Mouse (Mus musculus): ENCODE measurements at regions not wholly inside any gene's neighbourhood (a gene's known extent, or its start where the extent isn't known, plus 50 kb on each side); places are given as distances from the start of the nearest gene placed in this dataset.

DNA sequence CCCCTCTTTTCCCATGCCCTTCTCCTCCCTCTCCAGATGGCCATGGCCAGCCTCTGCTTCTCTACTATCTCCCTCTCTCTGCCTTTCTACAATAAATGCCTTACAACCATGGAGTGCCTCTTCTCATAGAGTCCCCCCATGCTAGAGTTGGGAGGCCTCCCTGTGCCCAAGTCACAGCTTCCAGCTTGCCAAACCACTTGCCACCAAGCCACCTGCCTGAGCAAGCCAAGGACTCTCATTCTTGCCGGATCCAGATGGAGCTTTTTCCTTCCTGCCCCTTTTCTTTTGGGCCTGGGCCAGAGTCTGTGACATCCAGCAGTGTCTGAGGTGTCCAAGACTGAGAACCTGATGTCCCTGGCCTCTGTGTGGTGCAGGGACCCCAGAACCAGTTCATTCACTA, 367.4 kb upstream of the Arhgap42 start:
- Histone ChIP-seq H3K4me2 (replicated peaks) (no peak overlapping the region), H3K36me3 (no peaks in the 10 kb centered on the region), H3K4me3 (replicated peaks) (no peak overlapping the region), H3K27ac (no peak overlapping the region), H3K27me3 (replicated peaks) (no peaks in the 10 kb centered on the region), H3K9ac (no peak overlapping the region), H3K9me3 (no peaks in the 10 kb centered on the region), H3K4me1 (replicated peaks) (no peaks in the 10 kb centered on the region)
- WGBS = 77% methylated on average over 1 of the region's 1 CpGs
- no peak for ATAC-seq

DNA sequence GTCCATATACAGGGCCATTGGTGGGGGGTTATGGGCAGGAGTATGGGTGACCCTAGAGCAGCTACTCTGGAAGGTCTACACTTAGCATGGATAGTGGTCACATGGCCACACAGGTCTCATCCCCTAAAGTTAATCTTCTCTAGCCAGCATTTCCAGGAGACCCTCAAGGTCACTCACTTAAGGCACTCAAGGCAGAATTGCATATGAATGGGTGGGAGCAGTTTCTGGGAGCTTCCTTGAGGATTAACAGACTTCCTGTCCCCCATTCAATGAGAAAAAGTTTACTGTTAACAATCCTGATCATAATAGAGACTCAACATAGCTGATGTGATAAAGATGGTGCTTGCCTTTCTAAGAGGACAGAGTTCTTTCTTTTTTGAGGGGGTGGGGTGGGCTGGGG, 352.4 kb upstream of the Arhgap42 start:
- Histone ChIP-seq H3K36me3 (no peaks in the 10 kb centered on the region), H3K9me3 (no peaks in the 10 kb centered on the region), H3K27ac (no peak overlapping the region), H3K4me3 (replicated peaks) (no peak overlapping the region), H3K4me2 (replicated peaks) (no peak overlapping the region), H3K4me1 (replicated peaks) (no peaks in the 10 kb centered on the region), H3K9ac (no peak overlapping the region), H3K27me3 (replicated peaks) (no peaks in the 10 kb centered on the region)
- no peak for ATAC-seq

GRCm38 (mm10) chr9:9583011-9583605, 344.2 kb upstream of the Arhgap42 start:
- H3K4me2 ChIP-seq (replicated peaks) = no peak overlapping the region
- no peaks in the 10 kb centered on the region for H3K36me3 ChIP-seq
- H3K4me3 ChIP-seq (replicated peaks) = no peak overlapping the region
- no peak overlapping the region for H3K27ac ChIP-seq
- 82% methylated on average over 2 of the region's 2 CpGs for WGBS
- H3K9ac ChIP-seq = no peak overlapping the region
- H3K27me3 ChIP-seq (replicated peaks) = no peaks in the 10 kb centered on the region
- no peaks in the 10 kb centered on the region for H3K4me1 ChIP-seq (replicated peaks)
- no peak for ATAC-seq
- H3K9me3 ChIP-seq = no peaks in the 10 kb centered on the region

DNA sequence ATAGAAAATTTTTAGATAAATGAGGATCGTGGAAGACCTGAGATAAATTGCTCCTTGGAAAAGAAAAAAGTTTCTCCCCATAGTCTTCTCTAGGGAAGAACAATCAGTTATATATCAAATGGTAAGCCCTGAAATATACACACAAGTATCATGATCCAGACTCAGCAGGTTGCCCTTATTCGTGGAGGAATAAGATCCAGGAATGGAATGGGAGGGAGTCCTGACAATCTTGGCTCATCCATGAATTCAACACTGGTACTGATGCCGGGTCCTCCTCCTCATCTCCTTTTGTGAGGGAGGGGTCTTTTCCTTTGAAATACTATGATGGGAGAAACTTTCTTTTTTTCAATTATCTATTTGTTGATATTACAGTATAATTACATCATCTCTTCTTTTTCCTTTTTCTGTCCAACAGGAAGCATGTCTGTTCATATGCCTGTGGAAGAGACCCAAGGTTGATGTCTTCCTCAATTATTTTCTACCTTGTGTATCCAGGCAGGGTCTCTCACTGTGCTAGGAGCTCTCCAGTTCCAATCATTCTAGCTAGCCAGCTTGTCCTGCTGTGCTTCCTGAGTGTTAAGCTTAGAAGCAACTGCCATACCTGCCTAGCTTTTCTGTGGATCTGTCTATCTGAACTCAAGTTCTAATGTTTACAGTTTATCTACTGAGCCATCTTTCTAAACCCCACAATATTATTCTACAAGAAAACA, 343.6 kb upstream of the Arhgap42 start:
- no peaks in the 10 kb centered on the region for H3K27me3 ChIP-seq (replicated peaks)
- H3K4me2 ChIP-seq (replicated peaks) = no peak overlapping the region
- no peaks in the 10 kb centered on the region for H3K9me3 ChIP-seq
- no peak overlapping the region for H3K27ac ChIP-seq
- H3K4me3 ChIP-seq (replicated peaks) = no peak overlapping the region
- 85% methylated on average over 3 of the region's 3 CpGs for WGBS
- H3K36me3 ChIP-seq = no peaks in the 10 kb centered on the region
- H3K9ac ChIP-seq = no peak overlapping the region
- no peaks in the 10 kb centered on the region for H3K4me1 ChIP-seq (replicated peaks)
- ATAC-seq = no peak

DNA sequence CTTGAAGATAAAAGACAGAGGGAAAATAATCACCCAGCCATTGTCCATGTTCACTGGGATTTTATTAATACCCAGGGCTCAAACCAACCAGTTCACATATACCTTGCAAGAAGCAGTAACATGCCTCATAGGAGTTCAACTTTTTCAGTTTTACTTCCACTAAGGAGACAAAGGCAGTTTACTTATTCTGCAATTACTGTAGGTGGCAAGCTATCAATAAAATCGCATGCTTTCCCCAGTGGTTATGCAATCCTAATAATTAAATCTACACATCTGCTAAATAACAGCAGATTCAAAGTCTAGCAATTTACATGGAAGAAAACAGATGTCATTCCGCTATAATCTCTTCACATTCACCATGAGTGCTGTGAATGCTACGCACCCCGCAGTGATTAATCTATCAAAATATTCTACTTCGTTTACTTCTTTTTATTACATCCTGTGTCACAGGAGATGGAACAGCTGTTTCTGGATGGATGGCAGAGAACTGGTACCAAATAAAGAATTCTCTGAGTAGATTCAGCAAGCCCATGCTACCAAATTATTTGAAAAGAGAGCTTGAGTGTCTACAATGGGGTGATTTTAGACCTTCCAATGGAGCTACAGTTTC, 329.2 kb upstream of the Arhgap42 start:
- ATAC-seq = no peak
- WGBS = 57% methylated on average over 5 of the region's 5 CpGs
- no peak overlapping the region for H3K4me2 ChIP-seq (replicated peaks)

GRCm38 (mm10) chr9:9564551-9564950, 325.6 kb upstream of the Arhgap42 start:
- Histone ChIP-seq H3K27ac (no peak overlapping the region), H3K27me3 (replicated peaks) (no peaks in the 10 kb centered on the region), H3K9me3 (no peaks in the 10 kb centered on the region), H3K4me2 (replicated peaks) (no peak overlapping the region), H3K4me3 (replicated peaks) (no peak overlapping the region), H3K9ac (no peak overlapping the region), H3K4me1 (replicated peaks) (no peaks in the 10 kb centered on the region), H3K36me3 (no peaks in the 10 kb centered on the region)
- no peak for ATAC-seq

More for the DNA sequence above, 329.2 kb upstream of the Arhgap42 start:
- H3K27me3 ChIP-seq (replicated peaks) = no peaks in the 10 kb centered on the region
- no peak overlapping the region for H3K27ac ChIP-seq
- no peak overlapping the region for H3K4me3 ChIP-seq (replicated peaks)
- H3K9me3 ChIP-seq = no peaks in the 10 kb centered on the region
- no peaks in the 10 kb centered on the region for H3K36me3 ChIP-seq
- no peaks in the 10 kb centered on the region for H3K4me1 ChIP-seq (replicated peaks)
- H3K9ac ChIP-seq = no peak overlapping the region

DNA sequence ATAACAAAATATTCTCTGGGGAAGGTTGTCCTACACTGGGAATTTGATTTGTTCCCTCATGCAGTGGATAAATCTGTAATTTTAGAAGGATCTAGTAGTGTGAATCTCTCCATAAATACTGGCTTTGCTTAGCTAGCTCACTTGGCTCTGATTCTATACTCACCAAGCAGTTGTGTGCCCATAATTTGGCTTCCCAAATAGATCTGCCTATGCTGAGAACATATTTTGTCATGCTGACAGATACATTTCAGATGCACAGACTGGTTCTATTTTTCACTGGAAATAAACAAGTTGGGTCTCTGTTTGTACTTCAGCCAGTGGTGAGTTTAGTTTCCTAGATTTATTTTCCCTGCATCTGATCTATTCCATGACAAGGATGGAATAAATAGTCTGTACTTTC, 309.8 kb upstream of the Arhgap42 start:
- no peak for ATAC-seq

DNA sequence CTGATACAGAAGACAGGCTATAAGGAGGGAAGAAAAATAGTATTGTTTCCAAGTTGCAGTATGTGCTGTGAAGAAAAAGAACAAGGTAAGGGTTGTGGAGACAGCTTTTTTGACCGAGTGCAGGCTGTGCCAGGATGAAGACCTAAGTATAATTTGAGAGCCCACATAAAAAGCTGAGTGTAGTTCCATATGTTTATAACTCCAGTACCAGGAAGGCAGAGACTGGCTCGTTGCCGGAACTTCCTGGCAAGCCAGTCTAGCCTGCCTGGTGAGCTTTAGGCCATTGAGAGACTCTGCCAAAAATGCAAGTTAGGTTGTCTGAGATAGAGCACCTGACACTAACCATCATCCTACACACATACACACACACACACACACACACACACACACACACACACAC, 308.7 kb upstream of the Arhgap42 start:
- H3K27ac ChIP-seq = no peak overlapping the region
- H3K4me2 ChIP-seq (replicated peaks) = no peak overlapping the region
- ATAC-seq = no peak
- WGBS = 72% methylated on average over 3 of the region's 3 CpGs
- no peaks in the 10 kb centered on the region for H3K36me3 ChIP-seq
- no peak overlapping the region for H3K9ac ChIP-seq
- H3K27me3 ChIP-seq (replicated peaks) = no peaks in the 10 kb centered on the region
- no peak overlapping the region for H3K4me3 ChIP-seq (replicated peaks)
- H3K9me3 ChIP-seq = no peaks in the 10 kb centered on the region
- H3K4me1 ChIP-seq (replicated peaks) = no peaks in the 10 kb centered on the region

More for the DNA sequence above, 309.8 kb upstream of the Arhgap42 start:
- no peaks in the 10 kb centered on the region for H3K4me1 ChIP-seq (replicated peaks)
- no peaks in the 10 kb centered on the region for H3K36me3 ChIP-seq
- H3K27me3 ChIP-seq (replicated peaks) = no peaks in the 10 kb centered on the region
- H3K9me3 ChIP-seq = no peaks in the 10 kb centered on the region
- no peak overlapping the region for H3K27ac ChIP-seq
- no peak overlapping the region for H3K9ac ChIP-seq
- H3K4me2 ChIP-seq (replicated peaks) = no peak overlapping the region
- H3K4me3 ChIP-seq (replicated peaks) = no peak overlapping the region

- Histone ChIP-seq H3K4me3 (replicated peaks) (no peak overlapping the region), H3K4me2 (replicated peaks) (no peak overlapping the region), H3K4me1 (replicated peaks) (no peaks in the 10 kb centered on the region), H3K9ac (no peak overlapping the region), H3K36me3 (no peaks in the 10 kb centered on the region), H3K27ac (no peak overlapping the region), H3K9me3 (no peaks in the 10 kb centered on the region), H3K27me3 (replicated peaks) (no peaks in the 10 kb centered on the region)
- ATAC-seq = no peak
- 91% methylated on average over 2 of the region's 2 CpGs for WGBS
Observed at GRCm38 (mm10) chr9:9547121-9547520, 308.2 kb upstream of the Arhgap42 start.

- 84% methylated on average over 2 of the region's 2 CpGs for WGBS
- no peak for ATAC-seq
Observed at GRCm38 (mm10) chr9:9500345-9500744, 261.4 kb upstream of the Arhgap42 start.

GRCm38 (mm10) chr9:9493594-9494182, 254.8 kb upstream of the Arhgap42 start:
- no peak for ATAC-seq
- Histone ChIP-seq H3K4me1 (replicated peaks) (no peaks in the 10 kb centered on the region), H3K9ac (no peak overlapping the region), H3K27ac (no peak overlapping the region), H3K36me3 (no peaks in the 10 kb centered on the region), H3K27me3 (replicated peaks) (no peaks in the 10 kb centered on the region), H3K9me3 (no peaks in the 10 kb centered on the region), H3K4me2 (replicated peaks) (no peak overlapping the region), H3K4me3 (replicated peaks) (no peak overlapping the region)
- 85% methylated on average over 3 of the region's 3 CpGs for WGBS

More at GRCm38 (mm10) chr9:9500345-9500744, 261.4 kb upstream of the Arhgap42 start:
- H3K4me2 ChIP-seq (replicated peaks) = no peak overlapping the region
- no peak overlapping the region for H3K4me3 ChIP-seq (replicated peaks)
- no peaks in the 10 kb centered on the region for H3K27me3 ChIP-seq (replicated peaks)
- no peaks in the 10 kb centered on the region for H3K36me3 ChIP-seq
- H3K4me1 ChIP-seq (replicated peaks) = no peaks in the 10 kb centered on the region
- no peaks in the 10 kb centered on the region for H3K9me3 ChIP-seq
- no peak overlapping the region for H3K9ac ChIP-seq
- no peak overlapping the region for H3K27ac ChIP-seq

GRCm38 (mm10) chr9:9477145-9477544, 238.2 kb upstream of the Arhgap42 start:
- H3K4me1 ChIP-seq (replicated peaks) = no peaks in the 10 kb centered on the region
- H3K4me2 ChIP-seq (replicated peaks) = no peak overlapping the region
- no peaks in the 10 kb centered on the region for H3K9me3 ChIP-seq
- no peak overlapping the region for H3K9ac ChIP-seq
- no peak overlapping the region for H3K4me3 ChIP-seq (replicated peaks)
- no peak overlapping the region for H3K27ac ChIP-seq
- H3K27me3 ChIP-seq (replicated peaks) = no peaks in the 10 kb centered on the region
- no peak for ATAC-seq
- H3K36me3 ChIP-seq = no peaks in the 10 kb centered on the region

All from intestine, embryonic 15.5 days (tissue).